Mouse (Mus musculus) heart, embryonic 11.5 days (tissue): ENCODE results near the gene Ttc29. TPM values are rescaled to one million over a fixed set of nuclear protein-coding genes. Genes with fewer than 3 reads are reported as not detected.

Experiments used
- ATAC-seq: fragments of 200-750 bp; cut with Nextera tagmentation; replicated peaks from 2 replicates; pipeline ENCODE4 v1.8.0; 2017; ENCODE audit warnings: moderate library complexity; ENCODE audit not compliant: insufficient number of reproducible peaks, low FRiP score, low TSS enrichment
- H3K27ac ChIP-seq: fragments of 300-500 bp; sonication (generic); 2 replicates; pipeline ENCODE4 v1.5.1; 2014; ENCODE audit warnings: mild to moderate bottlenecking, low read depth, low read length
- H3K27me3 ChIP-seq: fragments of 300-500 bp; sonication (generic); 2 replicates; pipeline ENCODE4 v1.6.1; 2014; ENCODE audit warnings: mild to moderate bottlenecking, low read length, mixed read lengths; ENCODE audit not compliant: control insufficient read depth, insufficient read depth
- H3K36me3 ChIP-seq: fragments of 300-500 bp; sonication (generic); 2 replicates; pipeline ENCODE4 v1.6.1; 2014; ENCODE audit warnings: mild to moderate bottlenecking, low read length, moderate library complexity, mixed read lengths; ENCODE audit not compliant: control insufficient read depth, insufficient read depth
- H3K4me1 ChIP-seq: fragments of 300-500 bp; sonication (generic); 2 replicates; pipeline ENCODE4 v1.6.1; 2014; ENCODE audit warnings: low read length; ENCODE audit not compliant: control insufficient read depth, insufficient read depth
- H3K4me2 ChIP-seq: fragments of 300-500 bp; sonication (generic); 2 replicates; pipeline ENCODE4 v1.6.1; 2014; ENCODE audit warnings: mild to moderate bottlenecking, moderate library complexity
- H3K4me3 ChIP-seq: fragments of 300-500 bp; sonication (generic); 2 replicates; pipeline ENCODE4 v1.5.1; 2014; ENCODE audit warnings: low read depth, low read length
- H3K9ac ChIP-seq: fragments of 300-500 bp; sonication (generic); 2 replicates; pipeline ENCODE4 v1.6.1; 2014; ENCODE audit warnings: mild to moderate bottlenecking, low read depth, low read length, moderate library complexity
- H3K9me3 ChIP-seq: fragments of 300-500 bp; sonication (generic); replicated peaks from 2 replicates; pipeline ENCODE4 v1.6.1; 2016; ENCODE audit warnings: low read length; ENCODE audit not compliant: control insufficient read depth
- WGBS: fragments of 180-500 bp; shearing (Covaris S2); extraction: QIAGEN DNeasy Blood & Tissue Kit; methylation state at CpG from one replicate; pipeline ENCODE4 v1.1.7; 2014; ENCODE audit not compliant: insufficient replicate concordance; 5-methylcytosine and 5-hydroxymethylcytosine counted together
- polyA plus RNA-seq: library from polyadenylated mRNA; unstranded; fragments of >200 nt; fragmentation: Nextera tagmentation; extraction: Ambion mirVana; gene quantifications from 2 replicates; pipeline ENCODE4 v1.2.1, GENCODE M21; 2014

The Ttc29 gene
- polyA plus RNA-seq, 1 experiment from 2014 or later, result not detected

- Histone ChIP-seq H3K9ac (no peak overlapping the region), H3K9me3 (no peaks in the 10 kb centered on the region), H3K27me3 (peaks cover 85% of the 10 kb centered on the region), H3K4me1 (peaks cover 6% of the 10 kb centered on the region; the same call in 1 of the 2 replicates), H3K4me2 (peak overlapping the region; percentile 51), H3K27ac (no peak overlapping the region), H3K4me3 (peak overlapping the region; percentile 15; the same call in 1 of the 2 replicates), H3K36me3 (no peaks in the 10 kb centered on the region)
- no peak for ATAC-seq
- under 1% methylated on average over 18 of the region's 18 CpGs for WGBS
These were observed 225.0 kb downstream of the Ttc29 start for GRCm38 (mm10) chr8:78438121-78438520.

GRCm38 (mm10) chr8:78442781-78443180, 229.7 kb downstream of the Ttc29 start:
- no peak for ATAC-seq
- Histone ChIP-seq H3K27me3 (peaks cover 44% of the 10 kb centered on the region), H3K36me3 (no peaks in the 10 kb centered on the region), H3K27ac (no peak overlapping the region), H3K4me2 (no peak overlapping the region), H3K9me3 (no peaks in the 10 kb centered on the region), H3K9ac (no peak overlapping the region), H3K4me1 (no peaks in the 10 kb centered on the region), H3K4me3 (no peak overlapping the region)
- WGBS, result 73% methylated on average over 1 of the region's 1 CpGs

Other genes with a start within 250 kb of the Ttc29 start
- gene Pou4f2, start 223.3 kb downstream of the Ttc29 start, polyA plus RNA-seq, result not detected in 2 replicates